Mouse (Mus musculus) neural tube, embryonic 15.5 days (tissue): Measurements from ENCODE around the gene Cpm. TPM values are rescaled to one million over a fixed set of nuclear protein-coding genes. Genes with fewer than 3 reads are reported as not detected.

Experiments
- ATAC-seq: fragments of 200-750 bp; cut with Nextera tagmentation; 2 replicates; pipeline ENCODE4 v1.8.0; 2017; ENCODE audit warnings: mild to moderate bottlenecking, moderate TSS enrichment, moderate library complexity; ENCODE audit not compliant: low FRiP score
- H3K27ac ChIP-seq: fragments of 300-500 bp; sonication (generic); replicated peaks from 2 replicates; pipeline ENCODE4 v1.5.1; 2015; ENCODE audit warnings: mild to moderate bottlenecking, inconsistent platforms
- H3K27me3 ChIP-seq: fragments of 300-500 bp; sonication (generic); replicated peaks from 2 replicates; pipeline ENCODE4 v1.6.1; 2015; ENCODE audit warnings: inconsistent platforms
- H3K36me3 ChIP-seq: fragments of 300-500 bp; sonication (generic); 2 replicates; pipeline ENCODE4 v1.6.1; 2015; ENCODE audit warnings: inconsistent platforms
- H3K4me1 ChIP-seq: fragments of 300-500 bp; sonication (generic); 2 replicates; pipeline ENCODE4 v1.6.1; 2015; ENCODE audit warnings: inconsistent platforms
- H3K4me2 ChIP-seq: fragments of 300-500 bp; sonication (generic); 2 replicates; pipeline ENCODE4 v1.6.1; 2015; ENCODE audit warnings: inconsistent platforms, mild to moderate bottlenecking, moderate library complexity
- H3K4me3 ChIP-seq: fragments of 300-500 bp; sonication (generic); replicated peaks from 2 replicates; pipeline ENCODE4 v1.5.1; 2015; ENCODE audit warnings: mild to moderate bottlenecking, inconsistent platforms
- H3K9ac ChIP-seq: fragments of 300-500 bp; sonication (generic); replicated peaks from 2 replicates; pipeline ENCODE4 v1.6.1; 2015; ENCODE audit warnings: mild to moderate bottlenecking, inconsistent platforms
- H3K9me3 ChIP-seq: fragments of 300-500 bp; sonication (generic); replicated peaks from 2 replicates; pipeline ENCODE4 v1.6.1; 2016; ENCODE audit warnings: inconsistent platforms
- WGBS: fragments of 180-500 bp; shearing (Covaris S2); methylation state at CpG from one replicate; pipeline ENCODE4 v1.1.7; 2015; ENCODE audit warnings: mixed read lengths; 5-methylcytosine and 5-hydroxymethylcytosine counted together
- polyA plus RNA-seq: library from polyadenylated mRNA; unstranded; fragments of >200 nt; fragmentation: Nextera tagmentation; extraction: Ambion mirVana; gene quantifications from 2 replicates; pipeline ENCODE4 v1.2.1, GENCODE M21; 2015

Cpm gene
- polyA plus RNA-seq, 1 experiment from 2014 or later = 4.1 TPM

- Histone ChIP-seq H3K4me2 (no peak overlapping the region), H3K9me3 (no peaks in the 10 kb centered on the region), H3K4me1 (no peaks in the 10 kb centered on the region), H3K4me3 (no peak overlapping the region), H3K27me3 (no peaks in the 10 kb centered on the region), H3K9ac (no peak overlapping the region), H3K27ac (no peak overlapping the region), H3K36me3 (no peaks in the 10 kb centered on the region)
- no peak for ATAC-seq
- 83% methylated on average over 7 of the region's 7 CpGs for WGBS
Observed at GRCm38 (mm10) chr10:117656985-117657658, 27.8 kb downstream of the Cpm start.

GRCm38 (mm10) chr10:117657659-117658306 is 28.5 kb downstream of the Cpm start:
- no peak for ATAC-seq
- no peak overlapping the region for H3K4me3 ChIP-seq
- H3K36me3 ChIP-seq = no peaks in the 10 kb centered on the region
- H3K4me1 ChIP-seq = no peaks in the 10 kb centered on the region
- no peak overlapping the region for H3K27ac ChIP-seq
- 88% methylated on average over 3 of the region's 3 CpGs for WGBS
- no peak overlapping the region for H3K4me2 ChIP-seq
- H3K27me3 ChIP-seq = no peaks in the 10 kb centered on the region
- no peak overlapping the region for H3K9ac ChIP-seq
- H3K9me3 ChIP-seq = no peaks in the 10 kb centered on the region

- no peak overlapping the region for H3K9ac ChIP-seq
Observed at GRCm38 (mm10) chr10:117658522-117659429, 29.5 kb downstream of the Cpm start.

GRCm38 (mm10) chr10:117659430-117659813 is 30.1 kb downstream of the Cpm start:
- no peak overlapping the region for H3K4me3 ChIP-seq
- 39% methylated on average over 11 of the region's 11 CpGs for WGBS
- no peak for ATAC-seq
- no peak overlapping the region for H3K9ac ChIP-seq
- no peaks in the 10 kb centered on the region for H3K27me3 ChIP-seq
- H3K4me2 ChIP-seq = no peak overlapping the region
- peaks cover 4% of the 10 kb centered on the region; the same call in 1 of the 2 replicates for H3K4me1 ChIP-seq
- H3K27ac ChIP-seq = no peak overlapping the region
- H3K36me3 ChIP-seq = no peaks in the 10 kb centered on the region
- H3K9me3 ChIP-seq = no peaks in the 10 kb centered on the region

More at GRCm38 (mm10) chr10:117658522-117659429, 29.5 kb downstream of the Cpm start:
- ATAC-seq = no peak
- Histone ChIP-seq H3K4me3 (no peak overlapping the region), H3K9me3 (no peaks in the 10 kb centered on the region), H3K4me2 (no peak overlapping the region), H3K4me1 (peaks cover 1% of the 10 kb centered on the region; the same call in 1 of the 2 replicates), H3K27ac (no peak overlapping the region), H3K36me3 (no peaks in the 10 kb centered on the region), H3K27me3 (no peaks in the 10 kb centered on the region)
- WGBS = 95% methylated on average over 14 of the region's 14 CpGs

GRCm38 (mm10) chr10:117659819-117660218 is 30.5 kb downstream of the Cpm start:
- Histone ChIP-seq H3K4me1 (peaks cover 4% of the 10 kb centered on the region; the same call in 1 of the 2 replicates), H3K27me3 (no peaks in the 10 kb centered on the region), H3K27ac (no peak overlapping the region), H3K4me2 (no peak overlapping the region), H3K36me3 (no peaks in the 10 kb centered on the region), H3K9ac (no peak overlapping the region), H3K4me3 (no peak overlapping the region), H3K9me3 (no peaks in the 10 kb centered on the region)
- 58% methylated on average over 11 of the region's 11 CpGs for WGBS
- ATAC-seq = no peak

GRCm38 (mm10) chr10:117662316-117663055 is 33.2 kb downstream of the Cpm start:
- Histone ChIP-seq H3K4me1 (peaks cover 4% of the 10 kb centered on the region; the same call in 1 of the 2 replicates), H3K4me3 (no peak overlapping the region), H3K27ac (no peak overlapping the region), H3K36me3 (no peaks in the 10 kb centered on the region), H3K9ac (no peak overlapping the region), H3K27me3 (no peaks in the 10 kb centered on the region), H3K9me3 (no peaks in the 10 kb centered on the region), H3K4me2 (no peak overlapping the region)
- ATAC-seq = no peak
- WGBS = 80% methylated on average over 15 of the region's 15 CpGs

- no peaks in the 10 kb centered on the region for H3K36me3 ChIP-seq
- no peaks in the 10 kb centered on the region for H3K27me3 ChIP-seq
- H3K9ac ChIP-seq = no peak overlapping the region
- no peak overlapping the region for H3K27ac ChIP-seq
- H3K4me3 ChIP-seq = no peak overlapping the region
- no peak for ATAC-seq
- 77% methylated on average over 14 of the region's 14 CpGs for WGBS
- H3K4me1 ChIP-seq = peaks cover 4% of the 10 kb centered on the region; the same call in 1 of the 2 replicates
- no peaks in the 10 kb centered on the region for H3K9me3 ChIP-seq
- peak overlapping the region; percentile 32 for H3K4me2 ChIP-seq
Observed at GRCm38 (mm10) chr10:117663056-117663864, 34.0 kb downstream of the Cpm start.

- no peak overlapping the region for H3K9ac ChIP-seq
- no peak for ATAC-seq
- H3K4me1 ChIP-seq = peaks cover 4% of the 10 kb centered on the region; the same call in 1 of the 2 replicates
- WGBS = 13% methylated on average over 9 of the region's 9 CpGs
- no peak overlapping the region for H3K4me3 ChIP-seq
- peak overlapping the region; percentile 32 for H3K4me2 ChIP-seq
- H3K27me3 ChIP-seq = no peaks in the 10 kb centered on the region
- no peaks in the 10 kb centered on the region for H3K36me3 ChIP-seq
- H3K27ac ChIP-seq = no peak overlapping the region
- H3K9me3 ChIP-seq = no peaks in the 10 kb centered on the region
Observed at GRCm38 (mm10) chr10:117663865-117664200, 34.5 kb downstream of the Cpm start.

- Histone ChIP-seq H3K27ac (no peak overlapping the region), H3K9ac (no peak overlapping the region), H3K27me3 (no peaks in the 10 kb centered on the region), H3K36me3 (no peaks in the 10 kb centered on the region), H3K4me3 (no peak overlapping the region), H3K4me1 (peaks cover 4% of the 10 kb centered on the region; the same call in 1 of the 2 replicates), H3K9me3 (no peaks in the 10 kb centered on the region), H3K4me2 (peak overlapping the region; percentile 32)
- no peak for ATAC-seq
- 55% methylated on average over 14 of the region's 14 CpGs for WGBS
Observed at GRCm38 (mm10) chr10:117664208-117664925, 35.1 kb downstream of the Cpm start.

- Histone ChIP-seq H3K4me2 (no peak overlapping the region), H3K27me3 (no peaks in the 10 kb centered on the region), H3K9ac (no peak overlapping the region), H3K4me3 (no peak overlapping the region), H3K9me3 (no peaks in the 10 kb centered on the region), H3K36me3 (no peaks in the 10 kb centered on the region), H3K27ac (no peak overlapping the region), H3K4me1 (peaks cover 4% of the 10 kb centered on the region; the same call in 1 of the 2 replicates)
- no peak for ATAC-seq
Observed at GRCm38 (mm10) chr10:117664926-117665209, 35.6 kb downstream of the Cpm start.
